Mouse (Mus musculus) embryonic fibroblast, embryonic 13.5 days (primary cell): ENCODE results near the gene Pkdcc. TPM values are rescaled to one million over a fixed set of nuclear protein-coding genes. Genes with fewer than 3 reads are reported as not detected.

ENCODE experiments used
- H3K27ac ChIP-seq: 2 replicates; pipeline ENCODE4 v1.5.1; 2012; ENCODE audit warnings: low read length, control low read depth, inconsistent platforms; ENCODE audit not compliant: insufficient read depth
- H3K4me1 ChIP-seq: 2 replicates; pipeline ENCODE4 v1.6.1; 2011; ENCODE audit warnings: low read length; ENCODE audit not compliant: control insufficient read depth, insufficient read depth
- H3K4me3 ChIP-seq: 2 replicates; pipeline ENCODE4 v1.5.1; 2011; ENCODE audit warnings: mild to moderate bottlenecking, control low read depth, low read length; ENCODE audit not compliant: insufficient read depth
- CTCF ChIP-seq: IDR thresholded peaks from 2 replicates; pipeline ENCODE4 v1.5.1; 2011; ENCODE audit warnings: mild to moderate bottlenecking, control low read depth, low read length, moderate library complexity, borderline replicate concordance; ENCODE audit not compliant: insufficient read depth
- POLR2A ChIP-seq: IDR thresholded peaks from 2 replicates; pipeline ENCODE4 v1.6.1; 2011; ENCODE audit warnings: low read depth, mild to moderate bottlenecking, control low read depth, low read length, moderate library complexity
- polyA plus RNA-seq: library from polyadenylated mRNA; stranded (reverse); fragments of >200 nt; gene quantifications from 2 replicates; pipeline ENCODE4 v1.2.4, GENCODE M21; 2011; ENCODE audit warnings: low read depth; ENCODE audit not compliant: missing spikeins, insufficient read length

The Pkdcc gene
- polyA plus RNA-seq, 1 experiment = 32.0 TPM

DNA sequence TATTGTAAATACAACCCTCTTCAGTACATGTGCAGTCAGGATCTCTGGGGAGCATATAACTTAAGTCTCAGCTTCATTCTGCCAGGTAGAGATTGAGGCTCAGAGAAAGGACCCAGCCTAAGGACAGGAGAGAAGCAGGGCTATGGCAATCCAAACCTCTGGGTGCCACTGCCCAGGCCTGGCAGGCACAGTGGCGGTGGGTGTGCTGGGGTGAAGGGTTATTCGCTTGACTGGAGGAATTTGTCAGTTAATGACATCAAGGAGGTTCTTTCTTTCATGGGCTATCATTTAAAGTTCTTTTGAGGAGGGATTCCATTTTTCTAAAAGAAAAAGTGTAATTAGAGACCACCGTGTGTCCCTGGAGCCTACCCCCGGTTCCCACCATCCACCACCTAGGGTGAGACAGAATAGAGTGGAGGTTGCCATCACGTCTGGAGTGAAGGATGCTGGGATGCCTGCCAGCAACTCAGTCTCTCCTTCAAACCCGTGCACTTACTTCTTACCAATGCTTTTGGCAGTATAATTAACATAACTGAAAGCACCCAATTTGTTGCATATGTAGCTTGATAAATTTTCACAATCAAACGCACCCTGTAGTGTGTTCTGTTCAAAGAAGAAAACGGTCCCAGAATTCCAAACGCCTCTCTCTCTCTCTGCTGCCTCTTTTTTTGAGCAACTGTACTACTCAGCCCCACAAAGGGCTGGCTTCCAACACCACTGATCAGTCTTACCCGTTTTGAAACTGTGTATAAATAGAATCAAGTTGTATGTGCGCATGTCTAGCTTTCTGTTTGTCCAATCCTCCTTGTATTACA lies 27.1 kb upstream of the Pkdcc start:
- Histone ChIP-seq H3K4me3 (no peak overlapping the region), H3K27ac (no peak overlapping the region), H3K4me1 (no peaks in the 10 kb centered on the region)
- TF ChIP-seq POLR2A (no peak), CTCF (no peak)

DNA sequence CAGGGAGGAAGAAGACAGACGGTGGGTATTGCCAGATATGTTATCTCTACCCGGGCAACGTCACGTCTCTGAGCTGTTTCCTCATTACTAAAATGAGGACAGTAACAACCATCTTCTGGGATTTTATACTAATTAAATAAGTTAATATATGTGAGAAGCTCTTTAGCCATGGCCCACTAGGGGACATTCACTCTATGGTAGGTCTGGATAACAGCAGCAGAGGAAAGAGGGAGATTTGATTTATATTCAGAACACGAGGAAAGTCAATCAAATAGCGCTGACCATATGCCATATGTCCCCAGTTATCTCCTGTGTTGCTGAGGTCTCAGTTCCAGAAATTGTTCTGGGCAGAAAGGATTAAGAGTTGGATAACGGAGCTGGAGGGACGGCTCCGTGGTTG lies 24.3 kb upstream of the Pkdcc start:
- TF ChIP-seq POLR2A (no peak), CTCF (no peak)
- Histone ChIP-seq H3K27ac (no peak overlapping the region), H3K4me1 (no peaks in the 10 kb centered on the region), H3K4me3 (no peak overlapping the region)

DNA sequence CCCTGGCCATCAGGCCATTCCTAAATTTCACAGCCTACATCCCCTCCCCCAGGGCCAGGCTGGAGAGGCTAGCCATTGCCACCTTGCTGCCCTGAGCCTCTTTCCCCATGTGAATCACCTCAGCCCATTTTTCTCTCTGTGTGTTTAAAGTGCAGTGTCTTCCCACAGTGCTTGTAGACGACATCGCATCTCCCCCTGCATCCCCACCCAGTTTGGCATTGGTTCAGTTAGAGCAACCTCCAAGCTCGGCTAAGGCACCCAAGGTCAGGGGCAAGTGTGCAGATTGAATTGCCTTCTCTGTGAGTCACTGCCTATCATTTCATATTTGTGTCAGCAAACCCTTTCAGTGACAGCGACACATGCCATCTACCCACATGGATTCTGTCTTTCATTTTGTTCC lies 20.6 kb upstream of the Pkdcc start:
- Histone ChIP-seq H3K27ac (no peak overlapping the region), H3K4me3 (no peak overlapping the region), H3K4me1 (peaks cover 5% of the 10 kb centered on the region)
- TF ChIP-seq CTCF (no peak), POLR2A (no peak)

DNA sequence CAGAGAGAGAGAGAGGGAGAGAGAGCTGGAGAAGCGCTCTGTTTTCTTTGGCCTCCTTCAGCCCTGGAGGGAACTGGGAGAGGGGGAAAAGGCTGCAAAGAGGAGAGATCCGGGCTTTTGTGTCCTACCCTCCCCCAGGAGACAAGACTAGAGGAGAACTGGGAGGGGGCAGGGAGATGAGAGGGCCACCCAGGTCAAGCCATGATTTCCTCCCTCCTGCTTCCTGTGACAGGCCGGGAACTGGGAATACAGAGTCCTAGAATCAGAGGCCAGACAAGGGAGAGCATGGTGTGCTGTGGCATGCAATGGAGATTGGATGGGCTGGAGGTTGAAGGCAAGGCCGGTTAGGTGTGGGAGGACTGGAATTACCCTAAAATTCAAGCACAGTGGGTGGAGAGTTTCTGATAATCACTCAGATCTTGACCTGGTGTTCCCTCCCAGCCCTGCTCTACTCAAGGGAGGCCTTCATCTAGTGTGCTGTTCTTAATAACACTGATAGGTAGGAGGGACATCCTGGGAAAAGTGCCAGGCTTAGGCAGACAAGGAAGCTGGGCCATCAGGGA lies 17.6 kb upstream of the Pkdcc start:
- peaks cover 5% of the 10 kb centered on the region for H3K4me1 ChIP-seq
- no peak overlapping the region for H3K4me3 ChIP-seq
- H3K27ac ChIP-seq = no peak overlapping the region
- TF ChIP-seq POLR2A (no peak), CTCF (no peak)

DNA sequence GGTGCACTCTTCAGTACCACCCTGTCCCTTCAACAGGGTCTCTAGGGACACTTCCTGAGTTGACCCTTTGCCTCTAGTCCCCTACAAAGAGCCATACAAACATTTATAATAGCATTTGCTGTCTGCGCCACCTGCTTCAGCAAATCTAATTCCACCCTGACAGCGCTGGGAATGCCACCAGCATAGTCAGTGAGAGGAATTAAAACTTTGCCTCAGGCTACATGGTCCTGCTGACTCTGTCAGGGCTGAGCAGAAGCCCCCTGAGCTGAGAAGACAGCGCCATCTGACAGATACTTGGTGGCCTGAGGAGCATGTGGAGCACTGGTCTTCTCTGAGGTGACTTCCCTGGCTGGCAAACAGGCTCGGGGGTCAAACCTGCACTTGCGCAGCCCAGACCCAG lies 14.6 kb upstream of the Pkdcc start:
- H3K4me1 ChIP-seq = peaks cover 5% of the 10 kb centered on the region

DNA sequence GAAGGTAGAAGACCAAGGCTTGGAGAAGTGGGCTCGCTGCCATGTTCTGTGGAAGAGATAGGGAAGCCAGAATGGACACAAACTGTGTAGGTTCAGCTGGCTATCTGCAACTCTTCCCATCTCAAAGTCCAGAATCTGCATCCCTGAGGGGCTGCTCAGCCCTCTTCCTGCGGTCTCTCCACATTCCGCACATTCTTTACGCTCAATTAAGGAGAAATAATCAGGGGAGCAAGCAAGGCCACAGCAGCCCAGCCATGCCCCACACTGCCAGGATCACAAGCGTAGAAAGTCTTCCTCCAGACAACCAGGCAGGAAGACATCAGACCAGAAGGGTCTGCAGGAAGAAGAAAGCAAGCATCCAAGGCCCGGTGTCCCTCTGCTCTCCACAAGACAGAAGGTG lies 13.8 kb upstream of the Pkdcc start:
- peaks cover 5% of the 10 kb centered on the region for H3K4me1 ChIP-seq
- H3K4me3 ChIP-seq = no peak overlapping the region
- no peak for TF ChIP-seq POLR2A
- no peak for TF ChIP-seq CTCF
- no peak overlapping the region for H3K27ac ChIP-seq

More for the DNA sequence above, 14.6 kb upstream of the Pkdcc start:
- no peak overlapping the region for H3K4me3 ChIP-seq
- no peak for TF ChIP-seq CTCF
- no peak for TF ChIP-seq POLR2A
- H3K27ac ChIP-seq = no peak overlapping the region

DNA sequence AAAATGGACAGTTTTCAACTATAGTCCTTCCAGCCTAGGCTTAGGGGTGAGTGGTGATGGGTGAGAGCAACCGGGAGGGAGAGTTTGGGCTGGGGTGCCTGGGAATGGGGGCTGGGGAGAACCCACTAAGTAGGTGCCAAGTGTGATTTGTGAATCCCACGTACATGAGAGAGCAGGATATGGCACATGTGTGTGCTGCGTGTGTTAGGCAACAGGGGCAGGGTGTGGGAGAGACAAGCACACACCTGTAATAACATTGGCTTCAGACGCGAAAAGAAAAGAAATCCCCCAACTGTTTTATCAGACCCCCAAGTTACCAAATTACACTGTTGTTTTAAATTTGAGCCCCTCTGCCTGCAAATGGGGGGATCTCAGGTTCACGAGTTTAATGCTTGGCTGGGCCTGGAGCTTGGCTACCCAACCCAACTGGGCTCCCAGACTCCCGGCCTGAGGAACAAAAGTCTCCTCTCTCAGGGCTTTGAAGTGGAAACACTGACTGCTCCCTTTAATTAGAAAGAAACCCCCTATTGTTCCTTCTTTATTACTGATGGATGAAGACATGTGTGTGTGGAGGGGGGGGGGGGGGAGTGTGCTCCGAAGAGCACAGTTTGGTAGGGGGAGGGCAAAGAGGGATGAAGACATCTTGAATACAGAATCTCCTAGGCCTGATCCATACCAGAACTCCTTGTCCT lies 11.3 kb upstream of the Pkdcc start:
- H3K27ac ChIP-seq = no peak overlapping the region
- H3K4me1 ChIP-seq = no peaks in the 10 kb centered on the region; the same call in 1 of the 2 replicates
- no peak overlapping the region for H3K4me3 ChIP-seq
- no peak for TF ChIP-seq CTCF
- TF ChIP-seq POLR2A = no peak

DNA sequence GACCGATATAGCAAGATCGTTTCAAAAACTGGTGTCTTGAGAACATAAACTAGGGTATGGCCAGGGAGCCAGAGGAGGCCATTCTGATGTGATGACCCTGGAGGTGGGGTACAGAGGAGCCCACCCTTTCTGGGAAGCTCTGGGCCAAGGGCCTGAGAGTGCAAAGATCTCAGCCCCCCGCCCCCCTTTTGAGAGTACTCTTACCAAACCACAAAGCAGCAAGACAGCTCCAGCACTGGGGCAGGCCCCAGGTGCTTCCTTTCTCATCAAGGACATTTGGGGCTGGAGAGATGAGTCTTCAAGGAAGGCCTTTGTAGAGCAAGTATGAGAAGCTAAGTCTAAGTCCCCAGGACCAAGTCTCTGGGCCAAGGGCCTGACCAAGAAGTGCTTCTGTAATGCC lies 7.8 kb upstream of the Pkdcc start:
- H3K27ac ChIP-seq = no peak overlapping the region
- no peak overlapping the region for H3K4me3 ChIP-seq
- H3K4me1 ChIP-seq = no peaks in the 10 kb centered on the region
- TF ChIP-seq CTCF = no peak
- TF ChIP-seq POLR2A = no peak

DNA sequence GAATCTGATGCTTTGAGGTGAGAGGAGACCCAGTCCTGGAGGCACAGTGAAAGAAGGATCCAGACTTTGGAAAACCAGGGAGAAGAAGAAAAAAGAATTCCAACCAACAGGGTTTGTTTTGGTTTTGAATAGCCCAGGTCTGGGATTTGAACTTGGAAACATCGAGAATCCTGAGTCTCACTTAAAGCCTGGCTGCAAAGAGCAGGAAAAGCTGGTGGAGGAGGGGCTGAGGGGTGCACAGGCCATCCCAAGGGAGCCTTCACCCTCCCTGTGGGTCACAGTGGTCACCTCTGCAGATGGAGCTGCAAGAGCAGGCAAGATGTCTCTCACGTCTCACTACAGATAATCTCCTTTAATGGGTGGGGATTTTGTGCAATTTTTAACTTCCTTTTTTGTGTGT lies 6.6 kb upstream of the Pkdcc start:
- Histone ChIP-seq H3K4me1 (no peaks in the 10 kb centered on the region), H3K27ac (no peak overlapping the region), H3K4me3 (no peak overlapping the region)
- no peak for TF ChIP-seq POLR2A
- no peak for TF ChIP-seq CTCF

DNA sequence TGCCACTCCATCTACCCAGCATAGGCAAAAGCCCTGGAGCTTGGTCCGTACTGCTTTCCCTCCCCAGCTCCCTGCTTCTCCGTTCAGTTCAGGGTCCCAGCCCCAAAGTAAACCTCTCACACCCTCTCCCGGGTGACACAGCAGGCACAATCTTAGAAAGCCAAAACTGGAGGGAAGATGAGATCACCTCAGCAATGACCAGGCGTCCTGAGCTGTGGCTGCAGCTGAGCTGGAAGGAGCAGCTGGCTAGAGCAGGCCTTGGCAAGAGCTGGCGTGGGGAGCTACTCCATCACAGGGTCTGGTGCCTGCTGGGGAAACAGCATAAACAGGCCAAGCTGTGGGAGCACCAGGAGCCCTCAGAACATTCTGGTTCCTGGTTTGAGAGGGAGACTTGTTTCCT lies 4.6 kb upstream of the Pkdcc start:
- no peaks in the 10 kb centered on the region for H3K4me1 ChIP-seq
- TF ChIP-seq CTCF (no peak), POLR2A (no peak)
- no peak overlapping the region for H3K4me3 ChIP-seq
- no peak overlapping the region for H3K27ac ChIP-seq
